In the genomic region with DNA sequence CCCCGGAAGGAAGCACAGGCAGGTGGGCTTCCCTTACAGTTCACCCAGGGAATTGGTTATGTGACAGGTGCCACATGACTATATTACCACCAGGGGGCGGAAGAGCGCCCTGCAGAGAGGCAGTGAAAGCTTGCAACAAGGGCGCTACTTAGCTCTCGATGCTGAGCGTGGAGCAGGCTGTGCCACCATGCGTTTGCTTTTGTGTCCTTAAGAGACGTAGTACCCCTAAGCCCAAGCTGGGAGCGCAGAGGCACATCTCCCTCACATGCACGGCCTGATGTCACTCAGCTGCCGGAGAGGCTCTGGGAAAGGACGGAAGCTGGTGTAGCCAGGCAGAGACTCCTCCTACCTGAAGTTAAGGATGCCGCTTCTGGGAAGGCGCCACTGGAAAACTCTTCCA, we compare ENCODE assay signal across 8 mouse cellular contexts. TPM values are rescaled to one million over a fixed set of nuclear protein-coding genes. Genes with fewer than 3 reads are reported as not detected.
A peak's percentile ranks its signal among the peaks of the same experiment; 100 is the strongest.
DNase-seq lines count a peak whose midpoint lies in the region; ATAC-seq and TF ChIP-seq lines count a peak whose summit lies in the region.

No protein-coding gene starts in this region.

- H3K27me3 ChIP-seq in heart, embryonic 15.5 days, result no peaks in the 10 kb centered on the region
- no peaks in the 10 kb centered on the region for H3K27me3 ChIP-seq in liver, embryonic 14.5 days (ENCODE audit: control insufficient read depth, insufficient read depth, low read length)
- H3K27me3 ChIP-seq in neural tube, embryonic 11.5 days (ENCODE audit: control insufficient read depth, insufficient read depth, low read length), result no peaks in the 10 kb centered on the region
- no peaks in the 10 kb centered on the region for H3K27me3 ChIP-seq in stomach, postnatal 0 days (ENCODE audit: control insufficient read depth, insufficient read depth, low read length)

- peak; percentile 96 for TF ChIP-seq CTCF in brain, embryonic 14.5 days (IDR thresholded peaks at IDR 0.05; ENCODE audit: borderline replicate concordance, extremely low read depth, insufficient read depth, insufficient read length)
- peak; percentile 98 for TF ChIP-seq CTCF in liver, embryonic 14.5 days (IDR thresholded peaks at IDR 0.05; ENCODE audit: low read depth)
- TF ChIP-seq CTCF in stomach, postnatal 0 days (IDR thresholded peaks at IDR 0.05; ENCODE audit: low read depth), result peak; percentile 99

- H3K9ac ChIP-seq in heart, embryonic 15.5 days, result peak overlapping the region; percentile 36; the same call in 1 of the 2 replicates
- no peak overlapping the region for H3K9ac ChIP-seq in liver, embryonic 14.5 days (replicated peaks)
- H3K9ac ChIP-seq in neural tube, embryonic 11.5 days (ENCODE audit: low read length), result peak overlapping the region; percentile 19; the same call in 1 of the 2 replicates
- peak overlapping the region; percentile 59 for H3K9ac ChIP-seq in stomach, postnatal 0 days (ENCODE audit: low read length)

- 7% methylated on average over 14 of the region's 14 CpGs for WGBS in heart, embryonic 15.5 days
- 24% methylated on average over 14 of the region's 14 CpGs for WGBS in liver, embryonic 14.5 days (ENCODE audit: insufficient replicate concordance)
- WGBS in neural tube, embryonic 11.5 days, result 6% methylated on average over 14 of the region's 14 CpGs
- 4% methylated on average over 14 of the region's 14 CpGs for WGBS in stomach, postnatal 0 days

- no peak overlapping the region for H3K27ac ChIP-seq in heart, embryonic 15.5 days
- H3K27ac ChIP-seq in liver, embryonic 14.5 days, result no peak overlapping the region
- no peak overlapping the region for H3K27ac ChIP-seq in neural tube, embryonic 11.5 days (ENCODE audit: low read depth, low read length)
- no peak overlapping the region for H3K27ac ChIP-seq in stomach, postnatal 0 days (replicated peaks)

- TF ChIP-seq EP300 in liver, embryonic 14.5 days (IDR thresholded peaks at IDR 0.05; ENCODE audit: low read depth), result no peak
- TF ChIP-seq EP300 in stomach, postnatal 0 days (optimal IDR thresholded peaks at IDR 0.05), result no peak

- H3K9me3 ChIP-seq in heart, embryonic 15.5 days (replicated peaks), result no peaks in the 10 kb centered on the region
- H3K9me3 ChIP-seq in liver, embryonic 14.5 days (ENCODE audit: control insufficient read depth, low read length), result no peaks in the 10 kb centered on the region
- H3K9me3 ChIP-seq in neural tube, embryonic 11.5 days (ENCODE audit: control insufficient read depth, low read length), result no peaks in the 10 kb centered on the region
- no peaks in the 10 kb centered on the region for H3K9me3 ChIP-seq in stomach, postnatal 0 days (ENCODE audit: control insufficient read depth, low read length)

- peak; percentile 94 for DNase-seq in brain, embryonic 14.5 days (ENCODE audit: low read depth)
- DNase-seq in kidney, postnatal 14 days, result peak; percentile 76
- peak; percentile 42 to 59 (median 49) for DNase-seq in liver, embryonic 14.5 days (ENCODE audit: low read depth in 3 of 3, low spot score in 3 of 3)
- DNase-seq in neural tube, embryonic 11.5 days (ENCODE audit: low spot score), result peak; percentile 86
- DNase-seq in stomach, postnatal 0 days (ENCODE audit: low spot score), result peak; percentile 77

- no peaks in the 10 kb centered on the region for H3K36me3 ChIP-seq in heart, embryonic 15.5 days
- no peaks in the 10 kb centered on the region for H3K36me3 ChIP-seq in liver, embryonic 14.5 days (replicated peaks; ENCODE audit: control insufficient read depth, insufficient read depth, low read depth)
- no peaks in the 10 kb centered on the region for H3K36me3 ChIP-seq in neural tube, embryonic 11.5 days (ENCODE audit: control insufficient read depth, insufficient read depth, low read length)
- H3K36me3 ChIP-seq in stomach, postnatal 0 days (ENCODE audit: control insufficient read depth, insufficient read depth, low read length), result no peaks in the 10 kb centered on the region

- peak overlapping the region; percentile 43 for H3K4me3 ChIP-seq in heart, embryonic 15.5 days
- H3K4me3 ChIP-seq in liver, embryonic 14.5 days (ENCODE audit: insufficient read depth in 1 of 2, low read depth in 2 of 2, low read length in 2 of 2), result peak overlapping the region in 1 of 2 experiments; percentile 39; a peak in 2 of 4 replicates
- peak overlapping the region; percentile 1; the same call in 1 of the 2 replicates for H3K4me3 ChIP-seq in neural tube, embryonic 11.5 days (ENCODE audit: low read depth, low read length)
- H3K4me3 ChIP-seq in stomach, postnatal 0 days (ENCODE audit: low read depth, low read length), result peak overlapping the region; percentile 31

- ATAC-seq in CD4-positive, CD25-positive, alpha-beta regulatory T cell, adult 4 months, result peak; percentile 72
- 0 out of 2 replicates have a peak, but pooled peaks have one; percentile 60 for ATAC-seq in erythroblast, adult 5-6 weeks (replicated peaks; ENCODE audit: low FRiP score, poor library complexity, severe bottlenecking)
- no peak for ATAC-seq in heart, embryonic 15.5 days (replicated peaks; ENCODE audit: insufficient number of reproducible peaks, insufficient read depth, low FRiP score, low read depth)
- no peak for ATAC-seq in liver, embryonic 14.5 days (ENCODE audit: insufficient read depth)
- ATAC-seq in neural tube, embryonic 11.5 days (ENCODE audit: insufficient read depth, low FRiP score, low TSS enrichment), result peak; percentile 53; the same call in 1 of the 2 replicates
- peak; percentile 41; the same call in 1 of the 2 replicates for ATAC-seq in stomach, postnatal 0 days (ENCODE audit: low FRiP score, low TSS enrichment)

- H3K4me1 ChIP-seq in heart, embryonic 15.5 days (replicated peaks), result peaks cover 18% of the 10 kb centered on the region
- H3K4me1 ChIP-seq in liver, embryonic 14.5 days (replicated peaks; ENCODE audit: control insufficient read depth in 2 of 2, insufficient read depth in 2 of 2, low read length in 1 of 2), result no peaks in the 10 kb centered on the region
- H3K4me1 ChIP-seq in neural tube, embryonic 11.5 days (ENCODE audit: control insufficient read depth, insufficient read depth, low read length), result 0 out of 2 replicates have a peak, but pooled peaks cover 3% of the 10 kb centered on the region
- no peaks in the 10 kb centered on the region for H3K4me1 ChIP-seq in stomach, postnatal 0 days (replicated peaks; ENCODE audit: control insufficient read depth, insufficient read depth)

- H3K4me2 ChIP-seq in heart, embryonic 15.5 days, result peak overlapping the region; percentile 76
- peak overlapping the region; percentile 28 for H3K4me2 ChIP-seq in liver, embryonic 14.5 days (ENCODE audit: low read depth)
- H3K4me2 ChIP-seq in neural tube, embryonic 11.5 days (ENCODE audit: low read depth), result peak overlapping the region; percentile 35
- H3K4me2 ChIP-seq in stomach, postnatal 0 days (replicated peaks; ENCODE audit: low read depth), result peak overlapping the region; percentile 68

- no peak for TF ChIP-seq POLR2A in brain, embryonic 14.5 days (IDR thresholded peaks at IDR 0.05; ENCODE audit: borderline replicate concordance, extremely low read depth, insufficient read depth, insufficient read length, poor library complexity, severe bottlenecking)

RNA-seq across cellular contexts. Expression of a gene that starts 28.8 kb away (rescaled TPM):
- 10 to 100 TPM; 33.1 to 56.6 TPM for polyA plus RNA-seq in CD4-positive, CD25-positive, alpha-beta regulatory T cell, adult 4 months (2017; shearing (Covaris generic))
- 0.74 and 0.97 TPM in 2 replicates for polyA plus RNA-seq in brain, embryonic 14.5 days (2012; rRNA removed)
- total RNA-seq in erythroblast, adult 5-6 weeks (2015; ENCODE audit: low replicate concordance), result 9.0 and 19.6 TPM in 2 replicates
- total RNA-seq in erythroblast, adult 5-6 weeks (2017; ENCODE audit: low replicate concordance), result 25.7 and 27.2 TPM in 2 replicates
- polyA plus RNA-seq in heart, embryonic 15.5 days (2015; fragmentation: Nextera tagmentation; extraction: Ambion mirVana), result 1.8 and 3.3 TPM in 2 replicates
- 3.1 and 3.9 TPM in 2 replicates for polyA plus RNA-seq in liver, embryonic 14.5 days (2012; rRNA removed)
- 1.3 and 1.8 TPM in 2 replicates for polyA plus RNA-seq in liver, embryonic 14.5 days (2014; fragmentation: Nextera tagmentation; extraction: Ambion mirVana)
- 0.30 and 0.48 TPM in 2 replicates for polyA plus RNA-seq in neural tube, embryonic 11.5 days (2014; fragmentation: Nextera tagmentation; extraction: Ambion mirVana)
- polyA plus RNA-seq in stomach, postnatal 0 days (2015; fragmentation: Nextera tagmentation; extraction: Ambion mirVana), result 3.9 and 5.0 TPM in 2 replicates

RNA-seq across cellular contexts. Expression of a gene that starts 46.7 kb away (rescaled TPM):
- 10 to 100 TPM; 49.3 to 51.4 TPM for polyA plus RNA-seq in CD4-positive, CD25-positive, alpha-beta regulatory T cell, adult 4 months (2017; shearing (Covaris generic))
- 382 and 433 TPM in 2 replicates for polyA plus RNA-seq in brain, embryonic 14.5 days (2012; rRNA removed)
- total RNA-seq in erythroblast, adult 5-6 weeks (2015; ENCODE audit: low replicate concordance), result 6.9 and 11.1 TPM in 2 replicates
- 4.2 and 18.2 TPM in 2 replicates for total RNA-seq in erythroblast, adult 5-6 weeks (2017; ENCODE audit: low replicate concordance)
- 378 and 426 TPM in 2 replicates for polyA plus RNA-seq in heart, embryonic 15.5 days (2015; fragmentation: Nextera tagmentation; extraction: Ambion mirVana)
- 14.2 and 15.3 TPM in 2 replicates for polyA plus RNA-seq in liver, embryonic 14.5 days (2012; rRNA removed)
- polyA plus RNA-seq in liver, embryonic 14.5 days (2014; fragmentation: Nextera tagmentation; extraction: Ambion mirVana), result 22.4 and 28.7 TPM in 2 replicates
- polyA plus RNA-seq in neural tube, embryonic 11.5 days (2014; fragmentation: Nextera tagmentation; extraction: Ambion mirVana), result 571 and 584 TPM in 2 replicates
- 318 and 328 TPM in 2 replicates for polyA plus RNA-seq in stomach, postnatal 0 days (2015; fragmentation: Nextera tagmentation; extraction: Ambion mirVana)

Comparison
In these comparisons a context has a peak if more than half of its experiments do, and no peak if none do; other contexts are left out.
1. ATAC-seq: peak in CD4-positive, CD25-positive, alpha-beta regulatory T cell, adult 4 months (single experiment), erythroblast, adult 5-6 weeks (single experiment), neural tube, embryonic 11.5 days (single experiment) and stomach, postnatal 0 days (single experiment); none in heart, embryonic 15.5 days (single experiment) and liver, embryonic 14.5 days (single experiment).
2. Peak in every context shown above with its lines, with median percentiles within 50 percentile points of each other: DNase-seq, CTCF ChIP-seq and H3K4me2 ChIP-seq.